Mouse (Mus musculus): Measurements from ENCODE around the gene Ephb4.

- no peak for TF ChIP-seq CTCF (IDR thresholded peaks at IDR 0.05; ENCODE audit: low read depth, low read length)
- TF ChIP-seq TAL1 (conservative IDR thresholded peaks at IDR 0.05; ENCODE audit: low read depth, low read length): no peak
Observed at GRCm38 (mm10) chr5:137304816-137305215, 45.1 kb upstream of the Ephb4 start.

Measured in G1E (cell line).